Mouse (Mus musculus): Measurements from ENCODE around the gene Evi2b.

Gene Evi2b

DNA sequence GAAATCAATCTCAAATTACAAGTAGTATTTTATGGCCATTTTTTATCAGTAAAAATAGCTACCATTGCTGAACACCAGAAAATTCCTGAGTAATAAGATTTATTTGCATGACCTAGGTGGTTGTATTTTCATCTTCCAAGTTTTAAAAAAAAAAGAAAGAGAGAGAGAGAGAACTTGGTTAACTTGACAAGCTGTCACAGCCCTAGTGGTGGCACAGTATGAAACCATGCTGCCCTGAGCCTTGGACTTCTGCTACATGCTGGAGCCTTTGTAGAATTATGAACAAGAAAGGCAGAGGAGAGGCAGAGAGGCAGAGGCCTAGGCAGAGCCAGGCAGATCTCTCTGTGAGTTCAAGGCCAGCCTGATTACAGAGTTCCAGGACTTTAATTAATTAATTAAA lies 1.6 kb downstream of the Evi2b start:
- no peak for DNase-seq (ENCODE audit: low spot score)

DNA sequence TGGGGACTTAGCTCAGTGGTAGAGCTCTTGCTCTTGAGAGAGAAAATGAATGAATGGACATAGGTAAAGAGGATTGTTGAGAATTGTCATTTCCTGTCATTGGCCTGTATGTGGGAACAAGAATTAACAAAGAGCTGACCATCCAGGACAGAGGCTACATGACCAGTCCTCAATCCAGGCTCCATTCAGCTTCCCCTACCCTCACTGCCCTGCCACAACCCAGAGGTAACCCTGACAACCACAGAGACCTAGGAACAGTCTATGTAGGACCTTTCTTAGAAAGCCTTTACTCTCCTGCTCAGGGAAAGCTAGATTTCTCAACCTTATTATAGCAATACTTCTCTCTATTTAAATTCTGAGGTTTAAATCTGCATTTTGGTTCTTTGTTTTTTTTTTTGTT lies 2.8 kb downstream of the Evi2b start:
- DNase-seq (ENCODE audit: low spot score) = no peak

GRCm38 (mm10) chr11:79519878-79520291 lies 3.7 kb downstream of the Evi2b start:
- DNase-seq (ENCODE audit: low spot score) = no peak

- DNase-seq (ENCODE audit: low spot score) = no peak
Measured at GRCm38 (mm10) chr11:79519299-79519698, 4.3 kb downstream of the Evi2b start.

GRCm38 (mm10) chr11:79515798-79516197 lies 7.8 kb downstream of the Evi2b start:
- DNase-seq (ENCODE audit: low spot score) = no peak

- no peak for DNase-seq (ENCODE audit: low spot score)
Measured at GRCm38 (mm10) chr11:79515331-79515730, 8.2 kb downstream of the Evi2b start.

DNA sequence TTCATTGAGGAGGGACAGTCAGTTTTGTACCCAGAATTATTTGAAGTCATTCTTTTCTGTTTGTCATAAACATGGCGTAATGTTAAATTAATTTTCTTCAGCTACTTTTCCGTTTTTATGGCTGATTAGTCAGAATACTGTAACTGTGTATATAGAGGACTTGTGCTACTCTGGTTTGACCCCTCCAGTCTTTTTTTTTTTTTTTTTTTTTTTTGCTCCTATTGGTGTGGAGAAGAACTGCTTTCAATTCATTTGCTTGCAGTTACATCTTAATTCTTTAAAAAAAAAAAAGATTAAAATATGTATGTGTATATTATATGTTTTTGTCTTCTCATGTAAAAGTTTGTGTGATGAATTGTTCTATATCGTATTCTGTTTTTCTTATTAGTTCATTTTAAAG lies 11.6 kb downstream of the Evi2b start:
- DNase-seq (ENCODE audit: low spot score) = no peak

DNA sequence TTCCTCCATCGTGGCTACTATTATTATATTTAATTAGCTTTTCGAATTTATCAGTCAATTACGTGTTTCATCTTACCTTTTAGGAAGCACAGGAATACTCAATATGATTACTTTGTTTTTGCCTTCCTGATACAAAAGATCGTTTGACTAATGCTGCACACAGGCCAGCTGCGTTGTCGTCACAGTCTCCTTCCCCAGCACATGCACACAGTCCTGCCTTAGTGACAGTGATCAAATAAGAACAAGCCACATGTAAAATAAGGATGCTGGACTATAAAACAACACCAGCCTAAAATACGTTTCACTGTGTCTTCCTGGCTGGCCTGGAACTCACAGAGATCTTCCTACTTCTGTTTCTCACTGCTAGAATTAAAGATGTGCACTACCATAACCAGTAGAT lies 19.1 kb downstream of the Evi2b start:
- DNase-seq (ENCODE audit: low spot score) = no peak

- DNase-seq (ENCODE audit: low spot score) = no peak
Measured at GRCm38 (mm10) chr11:79503845-79504244, 19.7 kb downstream of the Evi2b start, which contains the start of gene Omg. Gene Omg, minus strand, starts transcription at chr11:79504084.

DNA sequence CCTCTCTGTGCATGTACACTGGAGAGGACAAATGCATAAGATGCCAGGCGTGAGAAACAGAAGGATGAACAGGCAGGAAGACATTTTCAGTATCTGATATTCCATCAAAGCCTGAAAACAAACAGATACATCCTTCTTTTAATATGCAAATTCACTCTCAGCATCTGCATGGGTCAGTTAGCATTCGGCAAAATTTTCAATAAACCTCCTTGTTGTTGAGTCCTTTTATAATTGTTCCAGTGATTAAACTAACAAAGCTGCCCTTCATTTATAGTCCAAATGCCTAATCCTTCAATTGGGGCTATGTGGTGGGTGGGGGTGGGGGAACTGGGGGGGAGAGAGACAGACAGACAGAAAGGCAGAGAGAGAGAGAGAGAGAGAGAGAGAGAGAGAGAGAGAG lies 20.6 kb downstream of the Evi2b start:
- no peak for DNase-seq (ENCODE audit: low spot score)

DNA sequence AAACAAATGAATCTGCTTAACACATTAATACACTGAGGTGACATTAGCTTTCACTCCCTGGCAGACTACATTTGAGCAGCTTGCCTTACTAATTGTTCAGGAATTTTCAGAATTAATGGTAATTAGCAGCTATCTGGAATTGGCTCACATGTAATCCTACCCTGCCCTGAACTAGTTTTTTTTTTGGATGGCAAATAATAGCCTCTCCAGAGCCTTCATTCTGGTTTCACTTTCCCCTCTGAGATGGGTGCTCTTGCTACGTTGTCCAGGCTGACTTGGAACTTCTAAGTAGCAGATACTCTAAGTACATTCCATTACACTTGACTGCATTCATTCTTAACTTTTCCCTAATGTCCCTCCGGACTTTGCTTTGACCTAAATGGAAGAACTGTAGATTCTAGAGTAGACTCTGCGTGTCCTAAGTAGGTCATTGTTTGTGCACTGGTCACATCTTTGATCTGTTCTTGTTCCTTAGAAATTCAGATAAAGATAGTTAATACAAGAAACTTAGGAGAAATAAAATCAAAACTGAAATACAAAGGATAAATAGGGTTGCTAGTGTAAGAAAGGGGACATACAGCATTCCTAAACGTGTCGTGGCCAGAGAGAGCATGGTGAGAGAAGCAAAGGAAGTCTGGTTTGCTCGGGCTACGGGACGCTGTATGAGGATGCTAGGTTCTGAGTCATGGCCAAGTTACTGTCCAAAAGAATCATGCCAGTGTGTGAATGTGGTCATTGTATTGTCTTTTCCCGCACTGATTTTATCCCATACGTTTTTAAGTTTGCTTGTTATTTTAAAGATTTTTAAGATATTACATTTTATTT lies 28.4 kb downstream of the Evi2b start:
- DNase-seq (ENCODE audit: low spot score) = no peak

- no peak for DNase-seq (ENCODE audit: low spot score)
Measured at GRCm38 (mm10) chr11:79484721-79485120, 38.8 kb downstream of the Evi2b start.

- no peak for DNase-seq (ENCODE audit: low spot score)
Measured at GRCm38 (mm10) chr11:79483876-79484528, 39.6 kb downstream of the Evi2b start.

- DNase-seq (ENCODE audit: low spot score) = no peak
Measured at GRCm38 (mm10) chr11:79483392-79483791, 40.2 kb downstream of the Evi2b start.

DNA sequence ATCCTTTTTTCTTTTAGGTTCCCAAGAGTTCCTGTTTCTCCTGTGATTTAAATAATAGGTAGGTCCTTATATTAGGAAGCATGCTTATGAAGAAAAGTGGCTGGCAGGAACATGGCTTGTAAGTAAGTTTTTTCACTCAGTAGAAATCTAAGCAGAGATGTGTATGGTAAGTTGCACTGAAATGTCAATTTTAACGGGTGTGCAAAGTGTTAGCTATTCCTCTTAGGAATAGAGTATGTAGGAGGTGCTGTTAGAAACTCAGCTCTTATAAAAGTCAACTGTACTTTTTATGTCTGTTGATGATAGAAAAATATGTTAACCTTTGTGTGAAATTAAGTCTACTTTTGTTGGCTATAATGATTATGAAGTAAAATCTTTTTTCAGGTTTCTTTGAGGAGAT lies 55.5 kb downstream of the Evi2b start:
- no peak for DNase-seq (ENCODE audit: low spot score)

Measured in testis, postnatal 14 days (tissue).